Mouse (Mus musculus) heart, postnatal 0 days (tissue): ENCODE data around the gene Gm5168. TPM values are rescaled to one million over a fixed set of nuclear protein-coding genes. Genes with fewer than 3 reads are reported as not detected.
"Not testable (repeated sequence)": the region's sequence is repeated elsewhere in the genome, so short reads cannot be mapped to it uniquely, and the experiment has no call there.

Experiments
- ATAC-seq: fragments of 200-750 bp; cut with Nextera tagmentation; 2 replicates; pipeline ENCODE4 v1.8.0; 2017; ENCODE audit warnings: low read depth, moderate number of reproducible peaks, moderate library complexity; ENCODE audit not compliant: insufficient read depth
- DNase-seq: peaks from one replicate; pipeline ENCODE4 v3.0.0-alpha.2; 2016; ENCODE audit warnings: low spot score
- H3K27ac ChIP-seq: fragments of 300-500 bp; sonication (generic); 2 replicates; pipeline ENCODE4 v1.5.1; 2014; ENCODE audit warnings: low read depth, mild to moderate bottlenecking
- H3K27me3 ChIP-seq: fragments of 300-500 bp; sonication (generic); 2 replicates; pipeline ENCODE4 v1.6.1; 2014; ENCODE audit warnings: low read length, mixed read lengths; ENCODE audit not compliant: control insufficient read depth, insufficient read depth
- H3K36me3 ChIP-seq: fragments of 300-500 bp; sonication (generic); replicated peaks from 2 replicates; pipeline ENCODE4 v1.6.1; 2014; ENCODE audit warnings: low read length, mixed read lengths; ENCODE audit not compliant: control insufficient read depth, insufficient read depth
- H3K4me1 ChIP-seq: fragments of 300-500 bp; sonication (generic); 2 replicates; pipeline ENCODE4 v1.6.1; 2014; ENCODE audit warnings: antibody characterized with exemption; ENCODE audit not compliant: control insufficient read depth, insufficient read depth
- H3K4me2 ChIP-seq: fragments of 300-500 bp; sonication (generic); 2 replicates; pipeline ENCODE4 v1.6.1; 2014; ENCODE audit warnings: low read depth, mild to moderate bottlenecking, low read length, moderate library complexity
- H3K4me3 ChIP-seq: fragments of 300-500 bp; sonication (generic); 2 replicates; pipeline ENCODE4 v1.5.1; 2014; ENCODE audit warnings: low read depth, low read length
- H3K9ac ChIP-seq: fragments of 300-500 bp; sonication (generic); replicated peaks from 2 replicates; pipeline ENCODE4 v1.6.1; 2014; ENCODE audit warnings: low read depth, low read length, mixed read lengths
- H3K9me3 ChIP-seq: fragments of 300-500 bp; sonication (generic); replicated peaks from 2 replicates; pipeline ENCODE4 v1.6.1; 2016; ENCODE audit warnings: low read length; ENCODE audit not compliant: control insufficient read depth
- WGBS: fragments of 180-500 bp; shearing (Covaris S2); extraction: QIAGEN DNeasy Blood & Tissue Kit; methylation state at CpG from one replicate; pipeline ENCODE4 v1.1.7; 2014; 5-methylcytosine and 5-hydroxymethylcytosine counted together
- polyA plus RNA-seq: library from polyadenylated mRNA; unstranded; fragments of >200 nt; fragmentation: Nextera tagmentation; extraction: Ambion mirVana; gene quantifications from 2 replicates; pipeline ENCODE4 v1.2.1, GENCODE M21; 2015
- total RNA-seq: library from RNA; depleted of rRNA; stranded (reverse); fragments of >200 nt; gene quantifications from 2 replicates; pipeline ENCODE4 v1.2.3, GENCODE M21; 2014; ENCODE audit warnings: low replicate concordance; rRNA removed

Gm5168 gene
- total RNA-seq: not detected in 2 replicates
- polyA plus RNA-seq: not detected in 2 replicates

DNA sequence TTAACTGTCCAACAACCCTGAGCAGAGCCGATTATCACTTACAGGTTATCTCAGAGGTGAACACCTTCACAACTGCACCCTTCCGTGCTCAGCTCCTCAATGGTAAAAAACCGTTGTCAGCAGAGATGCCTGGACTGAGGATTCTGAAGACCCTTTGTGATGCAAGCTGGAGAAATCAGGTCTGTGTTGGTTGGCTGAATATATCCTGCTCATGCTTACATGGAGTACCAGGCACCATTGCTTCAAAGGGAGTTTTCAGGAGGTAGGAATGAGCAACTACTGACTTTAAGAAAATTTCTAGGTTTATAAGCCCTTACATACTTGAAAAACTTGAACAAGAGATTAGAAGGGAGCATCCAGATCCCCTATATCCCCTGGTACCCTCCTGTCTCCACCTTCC lies at the start of gene Gm5168:
Gene Gm5168, minus strand, starts transcription at position 101 of the 400 bp plus-strand sequence.
- WGBS: no CpG with 5 or more reads among the region's 3 CpGs
- H3K4me3 ChIP-seq, DNase-seq, H3K9ac ChIP-seq, H3K4me1 ChIP-seq, ATAC-seq, H3K27me3 ChIP-seq, H3K4me2 ChIP-seq, H3K36me3 ChIP-seq, H3K9me3 ChIP-seq, H3K27ac ChIP-seq: not testable (repeated sequence)

Other genes with a start within 250 kb of the Gm5168 start
- gene Gm2012, start 180.3 kb upstream of the Gm5168 start, total RNA-seq: not detected in 2 replicates
- gene Gm2012, start 180.3 kb upstream of the Gm5168 start, polyA plus RNA-seq: not detected in 2 replicates